Mouse (Mus musculus): ENCODE data around the gene Vkorc1l1. TPM values are rescaled to one million over a fixed set of nuclear protein-coding genes. Genes with fewer than 3 reads are reported as not detected.

Gene Vkorc1l1
- polyA plus RNA-seq, 1 experiment from 2014 or later = 22.7 TPM

DNA sequence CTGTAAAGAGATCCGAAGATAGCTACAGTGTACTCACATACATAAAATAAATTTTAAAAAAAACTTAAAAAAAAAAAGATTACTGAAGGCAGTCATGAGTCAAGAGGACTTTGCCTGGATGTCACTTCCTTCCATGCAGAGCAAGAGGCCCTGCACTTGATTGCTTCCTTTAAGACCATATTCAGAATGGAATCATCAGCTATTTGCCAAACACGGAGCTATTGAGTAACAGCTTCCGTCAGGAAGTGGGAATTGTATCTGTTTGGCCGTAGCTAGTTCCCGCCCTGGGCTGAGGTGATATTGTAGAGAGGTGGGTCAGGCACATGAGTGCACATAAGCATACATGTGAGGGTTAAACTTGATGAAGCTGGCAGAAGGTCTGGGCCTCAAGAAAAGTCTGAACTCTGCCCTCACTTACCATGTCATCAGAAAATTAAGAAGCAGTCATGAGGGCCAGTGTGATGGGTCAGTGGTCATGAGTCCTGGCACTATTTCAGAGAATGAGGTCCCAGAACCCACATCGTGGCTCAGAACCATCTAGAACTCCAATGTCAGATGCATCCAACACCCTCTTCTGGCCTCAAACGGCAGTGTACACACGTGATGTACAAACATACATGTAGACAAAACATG is 16.8 kb upstream of the Vkorc1l1 start:
- WGBS = 77% methylated on average over 8 of the region's 8 CpGs
- no peak overlapping the region for H3K27ac ChIP-seq (ENCODE audit: low read depth)
- H3K4me2 ChIP-seq = no peak overlapping the region
- H3K9ac ChIP-seq = no peak overlapping the region
- DNase-seq (no peak), ATAC-seq (ENCODE audit: insufficient read depth) (no peak)
- no peaks in the 10 kb centered on the region for H3K9me3 ChIP-seq (ENCODE audit: low read depth, low read length)
- H3K4me1 ChIP-seq (ENCODE audit: insufficient read depth) = no peaks in the 10 kb centered on the region
- H3K4me3 ChIP-seq (ENCODE audit: low read depth, low read length) = no peak overlapping the region
- no peaks in the 10 kb centered on the region for H3K27me3 ChIP-seq (ENCODE audit: insufficient read depth, low read length)
- no peaks in the 10 kb centered on the region for H3K36me3 ChIP-seq (ENCODE audit: insufficient read depth)
- no peak for TF ChIP-seq CTCF (IDR thresholded peaks at IDR 0.05; ENCODE audit: low read depth)

DNA sequence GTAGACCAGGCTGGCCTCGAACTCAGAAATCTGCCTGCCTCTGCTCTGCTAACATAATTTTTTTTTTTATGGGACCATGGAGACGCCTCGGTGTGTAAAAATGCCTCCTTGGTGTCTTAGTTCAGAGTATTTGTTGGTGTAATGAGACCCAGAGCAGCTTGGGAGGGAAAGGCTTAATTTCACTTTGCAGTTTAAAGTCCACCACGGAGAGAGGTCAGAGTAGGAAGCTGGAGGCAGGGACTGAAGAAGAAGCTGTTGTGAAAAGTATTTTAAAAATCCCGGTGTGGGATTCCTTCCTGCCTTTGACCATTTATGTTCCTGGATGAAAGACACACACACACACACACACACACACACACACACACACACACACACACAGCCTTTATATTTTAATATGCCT is 15.8 kb upstream of the Vkorc1l1 start:
- TF ChIP-seq CTCF (IDR thresholded peaks at IDR 0.05; ENCODE audit: low read depth) = no peak
- Histone ChIP-seq H3K4me1 (ENCODE audit: insufficient read depth) (no peaks in the 10 kb centered on the region), H3K9ac (no peak overlapping the region), H3K4me3 (ENCODE audit: low read depth, low read length) (no peak overlapping the region), H3K27me3 (ENCODE audit: insufficient read depth, low read length) (no peaks in the 10 kb centered on the region), H3K27ac (ENCODE audit: low read depth) (no peak overlapping the region), H3K36me3 (ENCODE audit: insufficient read depth) (no peaks in the 10 kb centered on the region), H3K9me3 (ENCODE audit: low read depth, low read length) (no peaks in the 10 kb centered on the region), H3K4me2 (no peak overlapping the region)
- ATAC-seq (ENCODE audit: insufficient read depth) = no peak
- WGBS = 72% methylated on average over 5 of the region's 5 CpGs
- no peak for DNase-seq

DNA sequence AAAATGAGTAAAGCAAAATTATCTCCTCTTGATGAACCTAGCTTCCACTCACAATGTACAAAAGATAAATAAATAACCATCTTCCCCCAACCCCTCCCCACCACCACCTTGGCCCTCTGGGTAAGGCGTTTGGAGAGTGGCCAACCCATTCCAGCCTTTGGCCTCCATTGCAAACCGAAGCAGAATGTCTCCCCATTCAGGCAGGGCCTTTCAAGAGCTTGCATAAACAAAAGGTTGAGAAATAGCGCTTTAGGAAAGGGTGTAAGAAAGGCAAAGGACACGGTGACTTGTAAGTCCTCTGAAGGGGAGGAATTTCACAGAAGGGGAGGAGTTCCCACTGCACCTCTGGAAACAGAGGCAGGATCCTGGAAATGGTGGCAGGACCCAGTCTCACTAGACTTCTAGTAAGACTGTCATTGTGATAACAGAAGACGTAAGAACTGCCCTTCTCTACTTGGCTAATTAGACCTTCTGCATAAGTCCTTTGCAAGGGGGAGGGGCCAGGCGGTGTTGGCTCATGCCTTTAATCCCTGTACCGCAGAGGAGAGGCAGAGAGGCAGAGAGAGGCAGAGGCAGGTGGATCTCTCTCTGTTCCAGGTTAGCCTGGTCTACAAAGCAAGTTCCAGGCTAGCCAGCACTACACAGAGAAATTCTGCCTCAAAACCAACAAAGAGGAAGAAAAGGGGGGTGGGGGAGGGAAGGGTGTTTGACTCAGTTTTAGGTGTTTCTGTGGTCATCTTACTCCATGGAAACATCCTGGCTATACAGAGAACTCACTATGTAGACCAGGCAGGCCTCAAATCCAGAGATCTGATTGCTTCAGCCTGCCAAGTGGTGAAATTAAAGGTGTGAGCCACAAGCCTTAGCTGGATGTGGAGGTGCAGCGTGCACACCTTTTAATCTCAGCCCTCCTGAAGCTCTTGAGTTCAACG is 11.6 kb upstream of the Vkorc1l1 start:
- no peaks in the 10 kb centered on the region for H3K9me3 ChIP-seq (ENCODE audit: low read depth, low read length)
- 32% methylated on average over 9 of the region's 9 CpGs for WGBS
- no peak overlapping the region for H3K9ac ChIP-seq
- no peak overlapping the region for H3K4me2 ChIP-seq
- no peaks in the 10 kb centered on the region for H3K36me3 ChIP-seq (ENCODE audit: insufficient read depth)
- no peaks in the 10 kb centered on the region for H3K27me3 ChIP-seq (ENCODE audit: insufficient read depth, low read length)
- peak; percentile 72 for DNase-seq
- no peaks in the 10 kb centered on the region for H3K4me1 ChIP-seq (ENCODE audit: insufficient read depth)
- peak; percentile 66; the same call in 1 of the 2 replicates for ATAC-seq (ENCODE audit: insufficient read depth)
- H3K27ac ChIP-seq (ENCODE audit: low read depth) = 0 out of 2 replicates have a peak overlapping the region, but pooled peaks have one; percentile 3
- TF ChIP-seq CTCF (IDR thresholded peaks at IDR 0.05; ENCODE audit: low read depth) = no peak
- H3K4me3 ChIP-seq (ENCODE audit: low read depth, low read length) = no peak overlapping the region

DNA sequence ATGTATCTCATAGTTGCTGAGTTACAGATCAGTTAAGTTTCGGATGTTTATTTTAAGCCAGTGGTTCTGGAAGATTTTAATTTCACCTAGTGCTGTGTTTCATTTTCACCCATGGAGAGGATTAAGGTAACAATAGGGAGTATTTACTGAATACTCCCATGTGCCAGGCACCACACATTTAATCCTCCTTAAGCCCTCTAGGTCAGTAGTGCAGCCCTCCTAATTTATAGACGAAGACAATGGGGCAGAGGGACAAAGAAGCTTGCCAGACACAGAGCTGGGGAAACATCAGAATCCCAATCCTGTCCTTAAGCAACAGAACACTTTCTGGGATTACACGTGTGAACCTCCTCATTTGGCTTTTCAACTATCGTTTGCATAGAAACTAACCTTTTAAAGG is 4.8 kb upstream of the Vkorc1l1 start:
- Histone ChIP-seq H3K9ac (no peak overlapping the region), H3K4me3 (ENCODE audit: low read depth, low read length) (no peak overlapping the region), H3K27ac (ENCODE audit: low read depth) (no peak overlapping the region), H3K4me2 (no peak overlapping the region), H3K27me3 (ENCODE audit: insufficient read depth, low read length) (no peaks in the 10 kb centered on the region), H3K36me3 (ENCODE audit: insufficient read depth) (no peaks in the 10 kb centered on the region), H3K4me1 (ENCODE audit: insufficient read depth) (no peaks in the 10 kb centered on the region), H3K9me3 (ENCODE audit: low read depth, low read length) (no peaks in the 10 kb centered on the region)
- DNase-seq = no peak
- TF ChIP-seq CTCF (IDR thresholded peaks at IDR 0.05; ENCODE audit: low read depth) = no peak
- ATAC-seq (ENCODE audit: insufficient read depth) = no peak
- WGBS = 59% methylated on average over 4 of the region's 4 CpGs

DNA sequence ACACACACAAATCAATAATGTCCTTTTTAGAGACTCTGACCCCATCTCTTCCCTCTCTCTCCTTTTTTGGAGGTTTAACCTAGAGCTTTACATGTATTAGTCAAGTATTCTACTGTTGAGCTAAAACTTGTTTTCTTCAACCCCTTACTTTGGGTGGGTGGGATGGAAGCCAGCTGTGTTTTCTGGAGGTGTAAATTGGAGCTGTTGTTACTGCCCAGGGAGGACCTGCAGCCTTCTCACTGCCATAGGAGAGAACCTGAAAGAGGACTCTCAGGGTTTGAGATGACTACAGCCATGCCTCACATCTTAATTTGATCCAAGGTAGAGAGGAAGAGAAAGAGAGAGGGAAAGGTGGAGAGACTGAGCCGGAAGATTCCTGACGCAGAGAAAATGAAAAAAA is 1.5 kb upstream of the Vkorc1l1 start:
- no peaks in the 10 kb centered on the region for H3K4me1 ChIP-seq (ENCODE audit: insufficient read depth)
- no peak overlapping the region for H3K9ac ChIP-seq
- H3K9me3 ChIP-seq (ENCODE audit: low read depth, low read length) = no peaks in the 10 kb centered on the region
- no peaks in the 10 kb centered on the region for H3K27me3 ChIP-seq (ENCODE audit: insufficient read depth, low read length)
- WGBS = 33% methylated on average over 2 of the region's 2 CpGs
- no peak for DNase-seq
- H3K27ac ChIP-seq (ENCODE audit: low read depth) = no peak overlapping the region
- no peak overlapping the region for H3K4me3 ChIP-seq (ENCODE audit: low read depth, low read length)
- ATAC-seq (ENCODE audit: insufficient read depth) = no peak
- H3K36me3 ChIP-seq (ENCODE audit: insufficient read depth) = 0 out of 2 replicates have a peak, but pooled peaks cover 3% of the 10 kb centered on the region
- H3K4me2 ChIP-seq = 0 out of 2 replicates have a peak overlapping the region, but pooled peaks have one; percentile 11
- no peak for TF ChIP-seq CTCF (IDR thresholded peaks at IDR 0.05; ENCODE audit: low read depth)

DNA sequence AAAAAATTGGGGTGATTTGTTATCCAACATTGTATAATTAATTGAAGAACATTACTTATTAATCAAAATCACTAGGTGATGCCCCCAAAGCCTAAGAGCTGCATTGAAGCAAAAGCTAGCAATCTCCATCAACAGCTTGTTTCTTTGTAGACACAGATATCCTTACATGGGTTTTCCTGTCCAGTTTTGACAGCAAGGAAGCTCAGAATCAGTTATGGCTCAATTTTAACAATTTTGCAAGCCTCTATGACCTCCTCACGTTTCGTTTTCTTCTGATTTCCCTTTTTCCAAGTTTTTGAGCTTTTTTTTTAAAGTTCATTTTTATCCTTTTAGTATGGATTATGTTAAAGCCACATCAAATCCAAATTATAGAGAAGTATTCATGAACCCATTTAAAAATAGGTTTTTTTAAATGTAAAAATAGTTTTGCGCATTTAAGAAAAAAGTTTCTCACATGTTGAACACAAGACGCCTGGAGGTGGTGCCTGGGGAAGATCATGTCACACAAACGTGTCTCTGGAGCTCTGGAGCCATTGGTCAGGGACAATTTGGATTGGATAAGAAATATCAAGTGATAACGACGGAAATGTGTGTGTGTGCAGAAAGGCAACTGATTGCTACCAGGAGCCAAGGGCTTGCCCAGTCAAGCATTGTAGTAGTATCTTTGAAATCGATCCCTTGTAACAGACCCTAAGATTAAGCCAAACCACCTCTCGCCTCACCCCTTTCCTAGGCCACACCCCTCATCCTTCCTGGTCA is 855 bp upstream of the Vkorc1l1 start:
- peak overlapping the region; percentile 32; the same call in 1 of the 2 replicates for H3K9ac ChIP-seq
- DNase-seq (peak; percentile 27), ATAC-seq (ENCODE audit: insufficient read depth) (peak; percentile 53)
- WGBS = 5% methylated on average over 9 of the region's 9 CpGs
- H3K27ac ChIP-seq (ENCODE audit: low read depth) = 0 out of 2 replicates have a peak overlapping the region, but pooled peaks have one; percentile 46
- no peaks in the 10 kb centered on the region for H3K27me3 ChIP-seq (ENCODE audit: insufficient read depth, low read length)
- 0 out of 2 replicates have a peak, but pooled peaks cover 4% of the 10 kb centered on the region for H3K36me3 ChIP-seq (ENCODE audit: insufficient read depth)
- H3K4me2 ChIP-seq = peak overlapping the region; percentile 59
- no peak for TF ChIP-seq CTCF (IDR thresholded peaks at IDR 0.05; ENCODE audit: low read depth)
- H3K4me1 ChIP-seq (ENCODE audit: insufficient read depth) = no peaks in the 10 kb centered on the region
- peak overlapping the region; percentile 89 for H3K4me3 ChIP-seq (ENCODE audit: low read depth, low read length)
- H3K9me3 ChIP-seq (ENCODE audit: low read depth, low read length) = no peaks in the 10 kb centered on the region
